Mouse (Mus musculus) stomach, postnatal 0 days (tissue): ENCODE data around the gene Prkce.

Experiments
- CTCF ChIP-seq: IDR thresholded peaks from 2 replicates; pipeline ENCODE4 v1.5.1; 2016; ENCODE audit warnings: antibody characterized with exemption, low read depth, mild to moderate bottlenecking, moderate library complexity
- EP300 ChIP-seq: optimal IDR thresholded peaks from 2 replicates; pipeline ENCODE3; 2016; ENCODE audit warnings: antibody characterized with exemption

DNA sequence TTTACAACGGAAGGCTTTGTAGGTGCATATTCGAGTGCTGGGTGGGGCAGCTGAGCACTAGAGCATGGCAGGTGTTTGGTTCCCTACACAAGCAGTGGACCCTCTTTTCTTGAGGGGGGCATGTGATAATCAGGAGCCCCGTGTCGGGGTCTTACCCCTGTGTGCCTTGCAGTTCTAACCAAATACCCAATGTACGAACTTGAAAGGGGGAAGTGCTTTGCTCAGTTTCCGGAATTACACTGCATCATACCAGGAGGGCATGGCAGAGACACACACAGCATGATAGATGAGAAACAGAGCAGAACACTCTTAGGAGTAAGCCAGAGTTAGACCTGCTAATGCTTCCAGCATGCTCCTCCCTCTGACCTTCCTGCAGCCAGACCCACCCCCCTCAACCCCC lies 208.8 kb downstream of the Prkce start:
- TF ChIP-seq EP300: no peak
- TF ChIP-seq CTCF: no peak
